Mouse (Mus musculus) hindbrain, postnatal 0 days (tissue): Measurements from ENCODE around the gene Eml6. TPM values are rescaled to one million over a fixed set of nuclear protein-coding genes. Genes with fewer than 3 reads are reported as not detected.
"Not testable (repeated sequence)": the region's sequence is repeated elsewhere in the genome, so short reads cannot be mapped to it uniquely, and the experiment has no call there.

Experiments used
- ATAC-seq: fragments of 200-750 bp; cut with Nextera tagmentation; 2 replicates; pipeline ENCODE4 v1.8.0; 2017; ENCODE audit warnings: mild to moderate bottlenecking, moderate TSS enrichment, moderate library complexity
- DNase-seq: peaks from one replicate; pipeline ENCODE4 v3.0.0-alpha.2; 2015; ENCODE audit warnings: low spot score
- H3K27ac ChIP-seq: fragments of 300-500 bp; sonication (generic); 2 replicates; pipeline ENCODE4 v1.5.1; 2014; ENCODE audit warnings: mild to moderate bottlenecking
- H3K27me3 ChIP-seq: fragments of 300-500 bp; sonication (generic); 2 replicates; pipeline ENCODE4 v1.6.1; 2014; ENCODE audit warnings: low read length, mixed read lengths; ENCODE audit not compliant: insufficient read depth
- H3K36me3 ChIP-seq: fragments of 300-500 bp; sonication (generic); 2 replicates; pipeline ENCODE4 v1.6.1; 2014; ENCODE audit warnings: low read length, mixed read lengths; ENCODE audit not compliant: insufficient read depth
- H3K4me1 ChIP-seq: fragments of 300-500 bp; sonication (generic); 2 replicates; pipeline ENCODE4 v1.6.1; 2014; ENCODE audit warnings: antibody characterized with exemption, low read length, mixed read lengths; ENCODE audit not compliant: insufficient read depth
- H3K4me2 ChIP-seq: fragments of 300-500 bp; sonication (generic); 2 replicates; pipeline ENCODE4 v1.6.1; 2014; ENCODE audit warnings: low read depth, mild to moderate bottlenecking, low read length, moderate library complexity, mixed read lengths
- H3K4me3 ChIP-seq: fragments of 300-500 bp; sonication (generic); 2 replicates; pipeline ENCODE4 v1.5.1; 2014; ENCODE audit warnings: low read length
- H3K9ac ChIP-seq: fragments of 300-500 bp; sonication (generic); replicated peaks from 2 replicates; pipeline ENCODE4 v1.6.1; 2014; ENCODE audit warnings: mild to moderate bottlenecking, low read length, moderate library complexity, mixed read lengths
- H3K9me3 ChIP-seq: fragments of 300-500 bp; sonication (generic); 2 replicates; pipeline ENCODE4 v1.6.1; 2016; ENCODE audit warnings: low read length, mixed read lengths
- CTCF ChIP-seq: IDR thresholded peaks from 2 replicates; pipeline ENCODE4 v1.5.1; 2016; ENCODE audit warnings: antibody characterized with exemption, control low read depth, low read depth
- WGBS: fragments of 180-500 bp; shearing (Covaris S2); extraction: QIAGEN DNeasy Blood & Tissue Kit; methylation state at CpG from one replicate; pipeline ENCODE4 v1.1.7; 2014; 5-methylcytosine and 5-hydroxymethylcytosine counted together
- polyA plus RNA-seq: library from polyadenylated mRNA; unstranded; fragments of >200 nt; fragmentation: Nextera tagmentation; extraction: Ambion mirVana; gene quantifications from 2 replicates; pipeline ENCODE4 v1.2.1, GENCODE M21; 2015
- total RNA-seq: library from RNA; depleted of rRNA; stranded (reverse); fragments of >200 nt; gene quantifications from 2 replicates; pipeline ENCODE4 v1.2.3, GENCODE M21; 2014

Eml6 gene
- total and polyA plus RNA-seq, 2 experiments from 2014 or later: 4.3 to 17.9 TPM

DNA sequence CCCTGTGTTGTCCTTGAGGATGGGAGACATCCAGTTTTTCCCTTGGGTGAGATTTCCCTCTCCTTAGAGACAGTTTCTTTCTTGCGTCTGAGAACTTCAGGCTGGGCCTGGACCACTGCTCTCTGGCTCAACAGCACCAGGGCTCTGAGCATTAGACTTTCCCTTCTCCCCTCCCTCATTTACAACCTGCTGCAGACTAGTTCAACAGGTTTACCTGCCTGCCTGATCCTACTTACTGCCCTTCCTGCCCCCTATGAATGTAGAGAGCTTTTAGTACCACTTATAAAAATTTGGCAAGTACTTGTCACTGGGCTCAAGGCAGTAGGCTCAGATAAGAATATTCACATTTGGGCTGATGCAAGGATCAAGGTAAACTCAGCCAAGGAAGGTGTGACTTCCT lies 199.8 kb downstream of the Eml6 start:
- no peak overlapping the region for H3K9ac ChIP-seq
- H3K36me3 ChIP-seq: 0 out of 2 replicates have a peak, but pooled peaks cover 3% of the 10 kb centered on the region
- no peaks in the 10 kb centered on the region for H3K9me3 ChIP-seq
- no peak overlapping the region for H3K27ac ChIP-seq
- no peak for DNase-seq
- WGBS: 88% methylated on average over 1 of the region's 1 CpGs
- no peaks in the 10 kb centered on the region for H3K4me1 ChIP-seq
- no peak overlapping the region for H3K4me2 ChIP-seq
- H3K27me3 ChIP-seq: no peaks in the 10 kb centered on the region
- no peak for ATAC-seq
- no peak overlapping the region for H3K4me3 ChIP-seq
- no peak for TF ChIP-seq CTCF

DNA sequence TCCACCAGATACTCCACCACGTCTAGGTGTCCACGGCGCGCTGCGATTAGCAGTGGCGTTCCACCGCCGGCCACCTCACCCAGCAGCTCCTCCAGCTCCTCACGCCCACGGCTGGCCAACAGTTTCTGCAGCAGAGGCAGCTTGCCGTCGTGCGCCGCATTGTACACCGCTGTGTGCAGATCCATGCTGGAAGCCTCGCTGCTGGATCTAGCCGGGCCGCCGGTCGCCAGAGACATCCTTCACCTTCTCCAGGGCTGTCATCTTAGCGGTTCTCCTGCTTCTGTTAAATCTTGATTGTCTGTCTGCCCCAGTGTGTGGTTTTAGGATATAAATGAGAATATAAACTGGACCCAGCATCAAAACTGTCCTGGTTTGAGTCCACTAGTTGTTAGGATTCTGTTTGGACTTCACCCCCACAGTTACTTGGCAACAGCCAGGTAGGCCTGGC lies 200.5 kb downstream of the Eml6 start, which contains the start of gene 4931440F15Rik:
4931440F15Rik (minus strand) TSS at position 398 of the 448 bp plus-strand sequence.
- ATAC-seq: not testable (repeated sequence)

DNA sequence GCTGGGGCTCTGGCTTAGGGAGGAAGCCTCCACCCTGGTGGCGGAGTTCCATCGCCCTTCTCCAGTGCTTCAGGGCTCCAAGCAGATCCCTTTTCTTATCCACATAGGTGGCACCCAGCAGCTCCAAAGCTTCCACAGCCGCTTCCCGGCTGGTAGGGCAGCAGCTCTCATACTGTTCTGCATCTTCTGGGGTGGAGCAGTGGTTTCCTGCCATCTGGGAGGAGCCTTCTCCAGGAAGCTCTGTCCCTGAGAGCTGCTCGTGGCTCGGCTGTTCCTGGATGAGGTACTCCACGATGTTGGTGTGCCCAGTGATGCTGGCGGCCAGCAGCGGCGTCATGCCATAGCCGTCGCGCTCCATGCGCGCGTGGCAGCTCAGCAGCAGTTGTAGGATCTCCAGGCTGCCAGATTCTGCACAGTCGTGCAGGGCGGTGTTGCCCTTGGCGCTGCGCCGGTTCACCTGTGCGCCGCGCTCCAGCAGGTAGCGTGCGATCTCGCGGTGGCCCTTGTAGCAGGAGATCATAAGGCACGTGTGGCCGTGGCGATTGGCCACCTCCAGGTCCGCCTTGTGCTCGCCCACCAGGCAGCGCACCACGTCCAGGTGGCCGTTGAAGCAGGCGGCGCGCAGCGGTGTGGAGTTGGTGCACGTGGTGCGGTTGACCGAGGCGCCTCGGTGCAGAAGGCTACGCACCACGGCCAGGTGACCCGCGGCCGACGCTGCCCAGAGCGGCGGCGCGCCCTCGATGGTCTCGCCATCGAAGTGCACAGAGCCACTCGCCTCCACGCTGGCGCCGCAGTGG lies 201.2 kb downstream of the Eml6 start:
- 23% methylated on average over 61 of the region's 62 CpGs for WGBS
- not testable (repeated sequence) for H3K27me3 ChIP-seq, H3K36me3 ChIP-seq, DNase-seq, H3K4me2 ChIP-seq, H3K27ac ChIP-seq, H3K4me3 ChIP-seq, H3K9ac ChIP-seq, H3K4me1 ChIP-seq, H3K9me3 ChIP-seq
- ATAC-seq: peak; percentile 65

More for the DNA sequence above, 200.5 kb downstream of the Eml6 start, which contains the start of gene 4931440F15Rik:
- H3K9ac ChIP-seq, H3K9me3 ChIP-seq, H3K27ac ChIP-seq, H3K36me3 ChIP-seq, H3K4me2 ChIP-seq, H3K4me3 ChIP-seq, DNase-seq, H3K27me3 ChIP-seq, H3K4me1 ChIP-seq: not testable (repeated sequence)
- 34% methylated on average over 21 of the region's 21 CpGs for WGBS

DNA sequence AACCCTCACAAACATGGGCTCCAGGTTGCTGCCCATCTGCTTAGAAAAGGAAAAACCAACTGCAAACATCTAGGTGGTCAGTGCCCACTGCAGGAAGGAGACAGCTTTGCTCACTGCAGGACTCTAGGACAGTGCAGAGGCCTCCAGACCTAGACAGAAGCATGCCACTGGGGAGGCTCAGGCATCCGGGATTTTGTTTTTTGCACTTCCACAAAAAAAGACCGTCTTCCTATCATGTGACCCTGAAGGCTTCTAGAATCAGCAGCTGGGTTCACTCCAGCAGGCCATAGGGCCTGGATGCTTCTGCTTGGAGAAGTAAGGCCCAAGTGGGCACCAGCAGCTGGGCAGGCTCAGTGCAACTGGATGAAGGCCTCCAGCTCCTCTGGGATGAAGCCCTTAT lies 202.7 kb downstream of the Eml6 start:
- Histone ChIP-seq H3K27ac (no peak overlapping the region), H3K4me3 (no peak overlapping the region), H3K4me2 (no peak overlapping the region), H3K27me3 (no peaks in the 10 kb centered on the region), H3K4me1 (no peaks in the 10 kb centered on the region), H3K36me3 (no peaks in the 10 kb centered on the region), H3K9me3 (no peaks in the 10 kb centered on the region), H3K9ac (no peak overlapping the region)
- DNase-seq (no peak), ATAC-seq (no peak)
- TF ChIP-seq CTCF: no peak
- WGBS: 95% methylated on average over 2 of the region's 2 CpGs

DNA sequence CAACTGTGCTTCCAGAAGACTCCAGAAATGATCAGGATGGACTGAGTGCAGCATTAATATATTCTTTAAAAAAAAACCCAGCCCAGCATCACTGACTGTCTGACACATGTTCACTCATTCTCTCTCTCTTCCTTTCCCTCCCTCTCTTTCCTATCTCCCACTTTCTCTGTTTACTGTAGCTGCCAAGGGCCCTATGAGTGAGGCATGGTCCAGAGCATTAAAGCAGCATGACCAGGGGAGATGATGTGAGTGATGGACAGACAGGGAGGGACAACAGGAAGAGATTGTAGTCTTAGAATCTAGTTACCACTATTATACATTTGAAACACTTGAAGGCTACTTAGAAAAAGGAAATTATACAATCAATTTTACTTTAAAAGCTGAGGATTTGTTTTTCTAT lies 210.2 kb downstream of the Eml6 start:
- Histone ChIP-seq H3K9ac (no peak overlapping the region), H3K27me3 (no peaks in the 10 kb centered on the region), H3K9me3 (no peaks in the 10 kb centered on the region), H3K4me1 (no peaks in the 10 kb centered on the region), H3K4me2 (no peak overlapping the region), H3K36me3 (no peaks in the 10 kb centered on the region), H3K4me3 (no peak overlapping the region), H3K27ac (no peak overlapping the region)
- TF ChIP-seq CTCF: no peak
- ATAC-seq: no peak
- DNase-seq: no peak

DNA sequence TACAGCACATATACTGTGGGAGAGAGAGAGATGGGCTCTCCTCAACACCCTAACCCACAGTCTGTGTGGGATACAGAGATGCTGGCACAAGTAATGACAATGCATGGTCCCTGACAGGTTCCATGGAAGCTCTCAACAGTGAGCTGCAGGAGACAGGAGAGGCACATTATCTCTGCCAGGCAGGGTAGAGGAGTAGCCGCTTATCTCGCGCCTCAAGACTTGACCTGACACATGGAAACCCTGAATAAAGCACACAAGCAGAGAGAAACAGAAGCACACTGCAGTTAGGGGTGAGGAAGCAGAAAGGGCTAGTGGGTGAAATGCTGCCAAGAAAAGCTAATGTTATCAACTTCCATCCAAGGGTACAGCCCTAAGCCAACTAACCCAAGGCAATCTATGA lies 210.6 kb downstream of the Eml6 start:
- Histone ChIP-seq H3K9ac (no peak overlapping the region), H3K4me2 (no peak overlapping the region), H3K4me3 (no peak overlapping the region), H3K27me3 (no peaks in the 10 kb centered on the region), H3K4me1 (no peaks in the 10 kb centered on the region), H3K27ac (no peak overlapping the region), H3K36me3 (no peaks in the 10 kb centered on the region), H3K9me3 (no peaks in the 10 kb centered on the region)
- no peak for TF ChIP-seq CTCF
- ATAC-seq (no peak), DNase-seq (no peak)
- 95% methylated on average over 3 of the region's 3 CpGs for WGBS

DNA sequence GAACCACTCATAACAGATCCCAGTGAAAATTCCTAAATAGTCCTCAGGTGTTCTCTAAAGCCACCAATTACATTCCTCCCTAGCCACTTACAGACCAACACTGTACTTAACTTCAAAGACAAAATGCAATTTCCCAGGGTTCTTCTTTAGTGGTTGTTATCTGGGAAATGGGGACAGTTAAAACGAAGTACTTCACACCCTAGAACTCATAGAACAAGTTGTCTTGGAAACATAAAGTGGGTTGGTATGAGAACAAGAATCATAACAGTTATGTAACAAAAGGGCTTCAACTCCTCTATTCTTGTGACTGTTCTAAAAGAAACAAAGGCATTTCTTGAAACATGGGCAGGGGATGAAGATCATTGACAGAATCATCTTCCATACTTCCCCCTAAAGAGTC lies 212.6 kb downstream of the Eml6 start:
- TF ChIP-seq CTCF: no peak
- no peaks in the 10 kb centered on the region for H3K27me3 ChIP-seq
- 89% methylated on average over 1 of the region's 1 CpGs for WGBS
- DNase-seq (no peak), ATAC-seq (no peak)
- no peak overlapping the region for H3K9ac ChIP-seq
- H3K4me3 ChIP-seq: no peak overlapping the region
- no peaks in the 10 kb centered on the region; the same call in none of the 2 replicates for H3K4me1 ChIP-seq
- H3K36me3 ChIP-seq: no peaks in the 10 kb centered on the region
- H3K27ac ChIP-seq: no peak overlapping the region
- H3K9me3 ChIP-seq: no peaks in the 10 kb centered on the region
- no peak overlapping the region for H3K4me2 ChIP-seq
